In the genomic region with DNA sequence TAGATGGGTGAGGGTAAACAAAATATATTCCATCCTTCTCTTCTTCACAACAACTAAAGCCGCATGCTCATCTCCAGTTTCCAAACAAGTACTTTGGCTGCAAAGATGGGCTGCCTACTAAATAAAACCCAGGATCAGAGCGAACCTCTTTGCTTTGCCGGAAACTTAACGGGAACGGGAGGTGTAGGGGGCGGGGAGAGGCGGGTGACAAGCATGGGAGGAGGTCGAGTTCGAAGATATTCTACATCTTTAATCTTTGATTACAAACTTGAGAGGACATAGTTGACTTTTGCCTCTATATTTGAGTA, we compare ENCODE assay signal across 9 mouse cellular contexts. TPM values are rescaled to one million over a fixed set of nuclear protein-coding genes. Genes with fewer than 3 reads are reported as not detected.
DNase-seq lines count a peak whose midpoint lies in the region; ATAC-seq and TF ChIP-seq lines count a peak whose summit lies in the region.
"Had no signal": no experiment of that assay in that cellular context is flagged by ENCODE, and none has a peak within 500 bp of the region (broad histone marks: within the 10 kb centered on the region; RNA-seq: fewer than 3 reads in every experiment).

No protein-coding gene starts in this region.

- H3K36me3 ChIP-seq in forebrain, postnatal 0 days (ENCODE audit: insufficient read depth) = no peaks in the 10 kb centered on the region
- no peaks in the 10 kb centered on the region for H3K36me3 ChIP-seq in intestine, embryonic 14.5 days (ENCODE audit: control insufficient read depth, insufficient read depth, low read length)
- peaks cover 3% of the 10 kb centered on the region; the same call in 1 of the 2 replicates for H3K36me3 ChIP-seq in liver, postnatal 0 days (replicated peaks; ENCODE audit: insufficient read depth, low read length)

- H3K4me2 ChIP-seq in forebrain, postnatal 0 days (ENCODE audit: low read depth) = peak overlapping the region; percentile 74
- H3K4me2 ChIP-seq in intestine, embryonic 14.5 days (ENCODE audit: low read length) = peak overlapping the region; percentile 94
- peak overlapping the region; percentile 93 for H3K4me2 ChIP-seq in liver, postnatal 0 days (ENCODE audit: low read depth, low read length)

- peak; percentile 13 for DNase-seq in right cerebral cortex, postnatal 4 days
- DNase-seq in right cerebral cortex, postnatal 36 days (ENCODE audit: low spot score in 2 of 2) = no peak
- DNase-seq in c-Kit-positive CD71-positive TER-119-positive erythroid progenitor cells, embryonic 14.5 days (ENCODE audit: low spot score) = peak; percentile 60
- no peak for DNase-seq in forebrain, postnatal 0 days
- DNase-seq in intestine, embryonic 14.5 days (ENCODE audit: low spot score) = peak; percentile 65
- peak; percentile 60 for DNase-seq in liver, postnatal 0 days

- peaks cover 10% of the 10 kb centered on the region for H3K4me1 ChIP-seq in forebrain, postnatal 0 days (ENCODE audit: insufficient read depth)
- peaks cover 4% of the 10 kb centered on the region; the same call in 1 of the 2 replicates for H3K4me1 ChIP-seq in intestine, embryonic 14.5 days (replicated peaks; ENCODE audit: control insufficient read depth, insufficient read depth, low read length)
- peaks cover 6% of the 10 kb centered on the region for H3K4me1 ChIP-seq in liver, postnatal 0 days (ENCODE audit: insufficient read depth)
- no peaks in the 10 kb centered on the region for H3K4me1 ChIP-seq in olfactory bulb, adult 2 months (ENCODE audit: control insufficient read depth, insufficient read depth, low read length)

- H3K9ac ChIP-seq in forebrain, postnatal 0 days = no peak overlapping the region
- H3K9ac ChIP-seq in intestine, embryonic 14.5 days (ENCODE audit: low read length) = peak overlapping the region; percentile 34
- H3K9ac ChIP-seq in liver, postnatal 0 days (replicated peaks) = peak overlapping the region; percentile 63

- TF ChIP-seq POLR2A in olfactory bulb, adult 2 months (IDR thresholded peaks at IDR 0.05; ENCODE audit: insufficient read depth, low read depth, low read length) = no peak

- 0% methylated on average over 9 of the region's 9 CpGs for WGBS in forebrain, postnatal 0 days
- WGBS in intestine, embryonic 14.5 days = under 1% methylated on average over 9 of the region's 9 CpGs
- 0% methylated on average over 9 of the region's 9 CpGs for WGBS in liver, postnatal 0 days (ENCODE audit: insufficient replicate concordance)
- under 1% methylated on average over 9 of the region's 9 CpGs for WGBS in olfactory bulb, adult 2 months

- H3K27ac ChIP-seq in forebrain, postnatal 0 days (ENCODE audit: low read depth, low read length) = peak overlapping the region; percentile 62
- H3K27ac ChIP-seq in intestine, embryonic 14.5 days (ENCODE audit: low read depth) = peak overlapping the region; percentile 79
- peak overlapping the region; percentile 79 for H3K27ac ChIP-seq in liver, postnatal 0 days (ENCODE audit: low read depth)
- H3K27ac ChIP-seq in olfactory bulb, adult 2 months (ENCODE audit: insufficient read depth, low read depth, low read length) = 0 out of 2 replicates have a peak overlapping the region, but pooled peaks have one; percentile 37

- no peak for TF ChIP-seq CTCF in forebrain, postnatal 0 days (IDR thresholded peaks at IDR 0.05; ENCODE audit: low read depth)
- TF ChIP-seq CTCF in liver, postnatal 0 days (IDR thresholded peaks at IDR 0.05; ENCODE audit: low read depth) = no peak
- TF ChIP-seq CTCF in olfactory bulb, adult 2 months (IDR thresholded peaks at IDR 0.05; ENCODE audit: insufficient read depth, low read depth, low read length) = no peak

- ATAC-seq in forebrain, postnatal 0 days = no peak
- ATAC-seq in intestine, embryonic 14.5 days (replicated peaks; ENCODE audit: low FRiP score, low TSS enrichment, low read depth) = 0 out of 2 replicates have a peak, but pooled peaks have one; percentile 0
- ATAC-seq in liver, postnatal 0 days = no peak
- no peak for ATAC-seq in frontal cortex, adult (ENCODE audit: low TSS enrichment)

- no peak for TF ChIP-seq EP300 in liver, postnatal 0 days (IDR thresholded peaks at IDR 0.05; ENCODE audit: low read depth)

- H3K4me3 ChIP-seq in forebrain, postnatal 0 days (ENCODE audit: low read depth, low read length) = peak overlapping the region; percentile 88
- H3K4me3 ChIP-seq in intestine, embryonic 14.5 days (ENCODE audit: low read depth, low read length) = peak overlapping the region; percentile 87
- peak overlapping the region; percentile 80 for H3K4me3 ChIP-seq in liver, postnatal 0 days (ENCODE audit: low read depth, low read length)
- peak overlapping the region; percentile 44 for H3K4me3 ChIP-seq in olfactory bulb, adult 2 months (ENCODE audit: insufficient read depth, low read depth, low read length)

- H3K9me3 ChIP-seq in forebrain, postnatal 0 days (ENCODE audit: low read length) = no peaks in the 10 kb centered on the region
- H3K9me3 ChIP-seq in intestine, embryonic 14.5 days (ENCODE audit: control insufficient read depth, low read length) = no peaks in the 10 kb centered on the region
- H3K9me3 ChIP-seq in liver, postnatal 0 days (ENCODE audit: low read length) = no peaks in the 10 kb centered on the region

- no peaks in the 10 kb centered on the region for H3K27me3 ChIP-seq in forebrain, postnatal 0 days (ENCODE audit: insufficient read depth, low read length)
- no peaks in the 10 kb centered on the region for H3K27me3 ChIP-seq in intestine, embryonic 14.5 days (replicated peaks; ENCODE audit: control insufficient read depth, insufficient read depth, low read length)
- no peaks in the 10 kb centered on the region for H3K27me3 ChIP-seq in liver, postnatal 0 days (ENCODE audit: insufficient read depth, low read length)

RNA-seq across cellular contexts. Expression of a gene that starts 0.7 kb away (rescaled TPM):
- 95.6 and 130 TPM in 2 replicates for total RNA-seq in forebrain, postnatal 0 days (2014; rRNA removed)
- 19.5 and 34.2 TPM in 2 replicates for polyA plus RNA-seq in forebrain, postnatal 0 days (2015; fragmentation: Nextera tagmentation; extraction: Ambion mirVana)
- 59.9 and 66.3 TPM in 2 replicates for polyA plus RNA-seq in intestine, embryonic 14.5 days (2014; fragmentation: Nextera tagmentation; extraction: Ambion mirVana)
- polyA plus RNA-seq in liver, postnatal 0 days (2015; fragmentation: Nextera tagmentation; extraction: Ambion mirVana) = 26.6 and 27.5 TPM in 2 replicates
- 357 and 481 TPM in 2 replicates for polyA plus RNA-seq in olfactory bulb, adult 2 months (2012; ENCODE audit: insufficient read depth, insufficient read length, low replicate concordance, missing spikeins)

RNA-seq across cellular contexts. Expression of a gene that starts 53.9 kb away (rescaled TPM):
- not detected in 2 replicates for total RNA-seq in forebrain, postnatal 0 days (2014; rRNA removed)
- polyA plus RNA-seq in forebrain, postnatal 0 days (2015; fragmentation: Nextera tagmentation; extraction: Ambion mirVana) = 0.24 TPM in 1 of 2 replicates, not detected in the other
- polyA plus RNA-seq in intestine, embryonic 14.5 days (2014; fragmentation: Nextera tagmentation; extraction: Ambion mirVana) = not detected in 2 replicates
- polyA plus RNA-seq in liver, postnatal 0 days (2015; fragmentation: Nextera tagmentation; extraction: Ambion mirVana) = 0.31 TPM in 1 of 2 replicates, not detected in the other
- polyA plus RNA-seq in olfactory bulb, adult 2 months (2012; ENCODE audit: insufficient read depth, insufficient read length, low replicate concordance, missing spikeins) = not detected in 2 replicates
- total RNA-seq: neutrophil, adult 5-6 weeks had no signal

Comparison
In these comparisons a context has a peak if more than half of its experiments do, and no peak if none do; other contexts are left out.
1. DNase-seq: peak in right cerebral cortex, postnatal 4 days (single experiment), c-Kit-positive CD71-positive TER-119-positive erythroid progenitor cells, embryonic 14.5 days (single experiment), intestine, embryonic 14.5 days (single experiment) and liver, postnatal 0 days (single experiment); none in right cerebral cortex, postnatal 36 days (0 of 2) and forebrain, postnatal 0 days (single experiment).
2. Peak in every context shown above with its lines, with median percentiles within 50 percentile points of each other: H3K27ac ChIP-seq, H3K4me2 ChIP-seq and H3K4me3 ChIP-seq.